Mouse (Mus musculus) left cerebral cortex, adult 6 months (tissue): ENCODE measurements around the gene Ube2m. TPM values are rescaled to one million over a fixed set of nuclear protein-coding genes. Genes with fewer than 3 reads are reported as not detected.

Experiments
- long read RNA-seq, 2 experiments: library from polyadenylated mRNA; unstranded; transcript quantifications; one replicate each; pipeline ENCODE4 v2.0.0; 2019 to 2020
- polyA plus RNA-seq: library from polyadenylated mRNA; unstranded; fragments of <200 nt; fragmentation: Nextera tagmentation; gene quantifications from 2 replicates; pipeline ENCODE4 v1.2.3, GENCODE M21; 2021

The Ube2m gene
- polyA plus RNA-seq: 24.0 and 50.3 TPM in 2 replicates
- long read RNA-seq, experiment 1, partial matches to known transcripts: 1 of 14 reads
- long read RNA-seq, experiment 1, other reads (novel, unspliced or antisense): 9 of 14 reads
- long read RNA-seq, experiment 2, transcript Ube2m-201 (6 exons, 1,472 nt): major isoform, 8 of 17 reads
- long read RNA-seq, experiment 2, partial matches to known transcripts: 7 of 17 reads
- long read RNA-seq, experiment 2, other reads (novel, unspliced or antisense): 1 of 17 reads

GRCm38 (mm10) chr7:13037901-13038555 is at the start of gene Ube2m:
Ube2m (minus strand) TSS chr7:13038275.

DNA sequence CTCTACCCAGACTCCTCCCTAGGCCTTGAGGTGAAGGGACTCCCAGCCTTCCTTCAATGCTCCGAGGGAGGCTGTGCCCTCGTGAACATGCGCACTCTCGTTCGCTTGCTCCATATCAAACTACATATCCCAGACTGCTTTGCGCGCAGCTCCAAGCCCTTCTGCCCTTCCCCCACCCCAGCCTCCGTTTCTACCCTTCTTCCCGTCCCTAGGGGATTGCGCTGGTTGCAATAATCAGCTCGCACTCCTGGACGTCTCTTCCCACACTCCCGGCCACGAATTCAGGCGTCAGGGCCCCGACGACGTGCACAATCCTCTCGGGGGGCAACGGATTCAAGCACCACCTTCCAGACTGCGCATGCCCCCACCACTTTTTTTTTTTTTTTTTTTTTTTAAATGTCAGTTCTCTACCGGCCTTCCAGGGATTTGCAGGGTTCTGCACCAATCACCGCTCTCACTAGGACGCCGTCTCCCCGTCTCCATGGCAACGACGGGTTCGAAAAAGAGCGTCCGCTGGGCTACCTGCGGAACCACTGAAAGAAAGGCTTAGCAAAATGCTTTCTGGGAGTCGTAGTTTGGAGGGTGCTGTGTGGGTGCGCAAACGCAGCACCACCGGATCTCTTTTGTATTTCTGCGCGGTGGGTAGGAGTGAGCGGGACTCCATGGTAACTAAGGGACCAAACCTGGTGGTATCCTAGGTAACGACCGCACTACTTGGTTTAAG is 16.4 kb upstream of the Ube2m start, which contains the start of gene Mzf1:
Gene Mzf1, minus strand, starts transcription at position 478 of the 724 bp plus-strand sequence.

GRCm38 (mm10) chr7:13034148-13034977 is 3.7 kb downstream of the Ube2m start, which contains the start of gene Chmp2a:
Chmp2a (minus strand) TSS chr7:13034807.

GRCm38 (mm10) chr7:13010005-13010908 is 27.8 kb downstream of the Ube2m start, which contains the start of gene Zbtb45:
Zbtb45 (minus strand) TSS chr7:13010034.

DNA sequence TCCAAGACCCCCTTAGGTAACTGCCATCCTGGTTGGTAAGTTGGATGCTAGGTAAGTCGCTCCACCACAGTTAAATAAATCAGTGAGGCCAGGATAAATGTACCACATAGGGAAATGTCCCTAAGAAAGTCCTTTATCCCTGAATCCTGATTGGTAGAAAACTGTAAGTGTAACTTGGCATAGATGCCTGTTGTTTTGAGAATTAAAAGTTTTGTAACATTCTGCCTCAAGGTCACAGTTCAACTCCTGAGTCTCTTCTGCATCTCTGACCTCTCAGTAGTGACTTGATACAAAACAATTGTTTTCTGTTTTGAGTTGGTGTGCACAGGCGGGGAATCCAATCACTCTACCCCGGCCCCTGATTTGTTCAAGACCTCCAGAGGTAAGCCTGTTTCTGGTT is 39.2 kb downstream of the Ube2m start, which contains the start of gene Trim28:
Gene Trim28, plus strand, starts transcription at position 264 of the 400 bp plus-strand sequence.

DNA sequence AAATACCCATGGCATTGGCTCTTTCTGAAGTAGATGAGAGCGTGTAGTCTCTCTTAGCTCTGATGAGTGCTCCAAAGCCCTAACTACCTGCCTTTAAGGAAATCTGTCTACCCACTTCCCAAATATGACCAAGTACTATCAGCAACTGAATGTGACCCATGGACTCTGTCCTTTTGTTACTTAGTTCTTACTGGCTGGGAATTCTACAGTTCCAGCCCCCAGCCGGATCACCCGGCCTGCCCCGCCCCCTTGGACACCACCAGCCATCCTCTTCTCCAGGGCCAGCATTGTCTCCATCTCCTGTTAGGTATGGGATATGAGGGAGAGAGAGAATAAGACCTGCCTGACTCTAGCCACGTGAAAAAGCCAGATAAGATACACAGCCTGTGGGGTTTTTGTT is 40.0 kb downstream of the Ube2m start, which contains the start of gene Slc27a5:
Gene Slc27a5, minus strand, starts transcription at position 140 of the 400 bp plus-strand sequence.

Other genes starting within 250 kb of the Ube2m start
- gene Zscan18, start 234.6 kb downstream of the Ube2m start, polyA plus RNA-seq: 5.4 and 7.1 TPM in 2 replicates
- gene Zfp329, start 219.4 kb downstream of the Ube2m start, polyA plus RNA-seq: 9.1 and 9.8 TPM in 2 replicates
- gene Zfp110, start 203.5 kb downstream of the Ube2m start, polyA plus RNA-seq: 5.6 and 8.0 TPM in 2 replicates
- gene Zfp128, start 157.1 kb downstream of the Ube2m start, polyA plus RNA-seq: 3.0 and 3.7 TPM in 2 replicates
- 9.4 and 10.1 TPM in 2 replicates for gene Zscan22, start 140.5 kb downstream of the Ube2m start, polyA plus RNA-seq
- 501 and 651 TPM in 2 replicates for gene Rps5, start 116.0 kb downstream of the Ube2m start, polyA plus RNA-seq
- gene Rnf225, start 110.9 kb downstream of the Ube2m start, polyA plus RNA-seq: 0.72 and 0.75 TPM in 2 replicates
- gene Zfp324, start 72.4 kb downstream of the Ube2m start, polyA plus RNA-seq: 2.1 and 2.2 TPM in 2 replicates
- 3.5 and 3.7 TPM in 2 replicates for gene Zfp446, start 60.4 kb downstream of the Ube2m start, polyA plus RNA-seq
- gene Slc27a5, start 40.1 kb downstream of the Ube2m start, polyA plus RNA-seq: not detected in 2 replicates
- gene Trim28, start 39.2 kb downstream of the Ube2m start, polyA plus RNA-seq: 54.8 and 98.3 TPM in 2 replicates
- gene Zbtb45, start 28.2 kb downstream of the Ube2m start, polyA plus RNA-seq: 7.8 and 11.4 TPM in 2 replicates
- gene Chmp2a, start 3.5 kb downstream of the Ube2m start, polyA plus RNA-seq: 313 and 375 TPM in 2 replicates
- gene Mzf1, start 16.5 kb upstream of the Ube2m start, polyA plus RNA-seq: 6.9 and 8.3 TPM in 2 replicates
- not detected in 2 replicates for gene Vmn1r85, start 56.9 kb upstream of the Ube2m start, polyA plus RNA-seq
- not detected in 2 replicates for gene Vmn1r86, start 81.6 kb upstream of the Ube2m start, polyA plus RNA-seq
- not detected in 2 replicates for gene Vmn1r87, start 101.9 kb upstream of the Ube2m start, polyA plus RNA-seq
- not detected in 2 replicates for gene Vmn1r88, start 121.3 kb upstream of the Ube2m start, polyA plus RNA-seq
- not detected in 2 replicates for gene Vmn1r89, start 174.7 kb upstream of the Ube2m start, polyA plus RNA-seq
- 5.8 and 6.2 TPM in 2 replicates for gene Lig1, start 239.0 kb upstream of the Ube2m start, polyA plus RNA-seq
- 3.3 and 3.5 TPM in 2 replicates for gene Zswim9, start 240.4 kb upstream of the Ube2m start, polyA plus RNA-seq